ENCODE assay signal across 23 mouse cellular contexts in genomic region chr13:44953546-44954231, GRCm38 (mm10).
"Had no signal": no experiment of that assay in that cellular context is flagged by ENCODE, and none has a peak within 500 bp of the region (broad histone marks: within the 10 kb centered on the region; RNA-seq: fewer than 3 reads in every experiment).

No protein-coding gene starts in this region.

- H3K4me1 ChIP-seq: hindbrain, embryonic 12.5 days; intestine, embryonic 15.5 days; limb, embryonic 13.5 days; limb, embryonic 15.5 days had no signal

- H3K27me3 ChIP-seq: heart, embryonic 12.5 days; hindbrain, embryonic 12.5 days; intestine, embryonic 15.5 days; limb, embryonic 13.5 days; limb, embryonic 15.5 days; liver, embryonic 13.5 days had no signal

- H3K36me3 ChIP-seq: intestine, embryonic 15.5 days; limb, embryonic 15.5 days had no signal

- DNase-seq: gastrocnemius, postnatal 14 days; gastrocnemius, postnatal 36 days; heart, adult 18-20 months; heart, postnatal 10 days; heart, postnatal 36 days; kidney, adult 18-20 months; kidney, adult 8-10 months; kidney, postnatal 10 days; kidney, postnatal 25 days; kidney, postnatal 4 days; liver, embryonic 13.5 days had no signal

- H3K4me2 ChIP-seq: heart, embryonic 12.5 days; hindbrain, embryonic 12.5 days; hindbrain, embryonic 14.5 days; intestine, embryonic 15.5 days; limb, embryonic 13.5 days; limb, embryonic 15.5 days; liver, embryonic 13.5 days had no signal

- H3K27ac ChIP-seq: heart, embryonic 10.5 days; hindbrain, embryonic 12.5 days; hindbrain, embryonic 14.5 days; intestine, embryonic 15.5 days; layer of hippocampus, adult 2 months; left cerebral cortex, adult 2 months; limb, embryonic 13.5 days; limb, embryonic 15.5 days; liver, embryonic 13.5 days had no signal

- ATAC-seq: hindbrain, embryonic 16.5 days; inflammation-experienced regulatory T-cells, adult 6 months; intestine, embryonic 15.5 days; intestine, postnatal 0 days had no signal

- H3K9me3 ChIP-seq: heart, embryonic 10.5 days; hindbrain, embryonic 12.5 days; intestine, embryonic 15.5 days; limb, embryonic 13.5 days; limb, embryonic 15.5 days; liver, embryonic 13.5 days had no signal

- H3K9ac ChIP-seq: heart, embryonic 12.5 days; hindbrain, embryonic 12.5 days; hindbrain, embryonic 14.5 days; intestine, embryonic 15.5 days; limb, embryonic 13.5 days; limb, embryonic 15.5 days; liver, embryonic 13.5 days had no signal

- H3K4me3 ChIP-seq: heart, embryonic 10.5 days; heart, embryonic 12.5 days; hindbrain, embryonic 12.5 days; intestine, embryonic 15.5 days; layer of hippocampus, adult 2 months; left cerebral cortex, adult 2 months; limb, embryonic 13.5 days; limb, embryonic 15.5 days; liver, embryonic 13.5 days had no signal
